In genomic region chr19:53851352-53851751, GRCm38 (mm10) we compare ENCODE assay signal across 11 mouse cellular contexts. TPM values are rescaled to one million over a fixed set of nuclear protein-coding genes. Genes with fewer than 3 reads are reported as not detected.
DNase-seq lines count a peak whose midpoint lies in the region; ATAC-seq and TF ChIP-seq lines count a peak whose summit lies in the region.
"Had no signal": no experiment of that assay in that cellular context is flagged by ENCODE, and none has a peak within 500 bp of the region (broad histone marks: within the 10 kb centered on the region; RNA-seq: fewer than 3 reads in every experiment).

No protein-coding gene starts in this region.

- peaks cover 37% of the 10 kb centered on the region for H3K4me1 ChIP-seq in kidney, postnatal 0 days (replicated peaks; ENCODE audit: insufficient read depth, low read length)
- peaks cover 56% of the 10 kb centered on the region for H3K4me1 ChIP-seq in embryonic facial prominence, embryonic 13.5 days
- peaks cover 19% of the 10 kb centered on the region for H3K4me1 ChIP-seq in neural tube, embryonic 14.5 days (ENCODE audit: control insufficient read depth, insufficient read depth, low read length)

- TF ChIP-seq CTCF in kidney, postnatal 0 days (IDR thresholded peaks at IDR 0.05; ENCODE audit: low read depth) = no peak

- ATAC-seq in kidney, postnatal 0 days (replicated peaks; ENCODE audit: low FRiP score, low read depth) = no peak
- no peak for ATAC-seq in embryonic facial prominence, embryonic 13.5 days (ENCODE audit: insufficient number of reproducible peaks, insufficient read depth, low FRiP score, low TSS enrichment, low read depth)
- ATAC-seq in neural tube, embryonic 14.5 days (ENCODE audit: low read depth) = no peak
- ATAC-seq in CD4-positive, CD25-positive, alpha-beta regulatory T cell, adult 4 months = no peak

- peak overlapping the region; percentile 82; the same call in 1 of the 2 replicates for H3K27ac ChIP-seq in kidney, postnatal 0 days
- H3K27ac ChIP-seq in embryonic facial prominence, embryonic 13.5 days = peak overlapping the region; percentile 90
- H3K27ac ChIP-seq in neural tube, embryonic 14.5 days (ENCODE audit: low read depth, low read length) = peak overlapping the region; percentile 86; the same call in 1 of the 2 replicates
- H3K27ac ChIP-seq: neural tube, embryonic 12.5 days had no signal

- H3K4me2 ChIP-seq in kidney, postnatal 0 days (ENCODE audit: low read length) = no peak overlapping the region
- no peak overlapping the region for H3K4me2 ChIP-seq in embryonic facial prominence, embryonic 13.5 days
- H3K4me2 ChIP-seq in neural tube, embryonic 14.5 days (ENCODE audit: low read depth, low read length) = no peak overlapping the region
- H3K4me2 ChIP-seq: neural tube, embryonic 12.5 days had no signal

- 71% methylated on average over 13 of the region's 13 CpGs for WGBS in kidney, postnatal 0 days
- 64% methylated on average over 13 of the region's 13 CpGs for WGBS in embryonic facial prominence, embryonic 13.5 days
- WGBS in neural tube, embryonic 14.5 days = 86% methylated on average over 13 of the region's 13 CpGs

- H3K36me3 ChIP-seq in kidney, postnatal 0 days (ENCODE audit: insufficient read depth, low read length) = no peaks in the 10 kb centered on the region
- H3K36me3 ChIP-seq in embryonic facial prominence, embryonic 13.5 days = no peaks in the 10 kb centered on the region
- no peaks in the 10 kb centered on the region for H3K36me3 ChIP-seq in neural tube, embryonic 14.5 days (ENCODE audit: control insufficient read depth, insufficient read depth, low read length)
- H3K36me3 ChIP-seq: neural tube, embryonic 12.5 days had no signal

- H3K27me3 ChIP-seq in kidney, postnatal 0 days (ENCODE audit: insufficient read depth, low read length) = no peaks in the 10 kb centered on the region
- H3K27me3 ChIP-seq in embryonic facial prominence, embryonic 13.5 days = no peaks in the 10 kb centered on the region
- no peaks in the 10 kb centered on the region for H3K27me3 ChIP-seq in neural tube, embryonic 14.5 days (ENCODE audit: control insufficient read depth, insufficient read depth, low read length)

- no peak for DNase-seq in kidney, postnatal 0 days (ENCODE audit: low spot score)
- DNase-seq in kidney, adult 8-10 months = no peak
- DNase-seq in gastrocnemius, postnatal 10 days = peak; percentile 53
- DNase-seq in adrenal gland, adult 2 months = no peak
- no peak for DNase-seq in spleen, adult 12 weeks (ENCODE audit: low spot score)
- DNase-seq: kidney, adult 18-20 months; thymus, adult 18-20 months had no signal

- no peak overlapping the region for H3K4me3 ChIP-seq in kidney, postnatal 0 days (replicated peaks; ENCODE audit: low read depth, low read length)
- no peak overlapping the region for H3K4me3 ChIP-seq in embryonic facial prominence, embryonic 13.5 days
- no peak overlapping the region for H3K4me3 ChIP-seq in neural tube, embryonic 14.5 days (ENCODE audit: low read depth, low read length)
- H3K4me3 ChIP-seq: neural tube, embryonic 12.5 days had no signal

- H3K9ac ChIP-seq in kidney, postnatal 0 days (ENCODE audit: low read depth, low read length) = no peak overlapping the region
- H3K9ac ChIP-seq in embryonic facial prominence, embryonic 13.5 days = 0 out of 2 replicates have a peak overlapping the region, but pooled peaks have one; percentile 12
- no peak overlapping the region for H3K9ac ChIP-seq in neural tube, embryonic 14.5 days (replicated peaks; ENCODE audit: low read depth, low read length)
- H3K9ac ChIP-seq: neural tube, embryonic 12.5 days had no signal

- no peaks in the 10 kb centered on the region for H3K9me3 ChIP-seq in kidney, postnatal 0 days (replicated peaks; ENCODE audit: low read length)
- no peaks in the 10 kb centered on the region for H3K9me3 ChIP-seq in embryonic facial prominence, embryonic 13.5 days
- H3K9me3 ChIP-seq in neural tube, embryonic 14.5 days (ENCODE audit: control insufficient read depth, low read length) = no peaks in the 10 kb centered on the region
- H3K9me3 ChIP-seq: neural tube, embryonic 12.5 days had no signal

RNA-seq across cellular contexts. Expression of gene Pdcd4, which starts 40.7 kb away (rescaled TPM):
- 119 and 121 TPM in 2 replicates for polyA plus RNA-seq in kidney, postnatal 0 days (2015; fragmentation: Nextera tagmentation; extraction: Ambion mirVana)
- polyA plus RNA-seq in embryonic facial prominence, embryonic 13.5 days (2015; fragmentation: Nextera tagmentation; extraction: Ambion mirVana) = 130 and 135 TPM in 2 replicates
- total RNA-seq in gastrocnemius, postnatal 10 days (2021) = 10 to 100 TPM; 27.6 to 32.3 TPM
- 63.2 and 69.1 TPM in 2 replicates for polyA plus RNA-seq in neural tube, embryonic 14.5 days (2014; fragmentation: Nextera tagmentation; extraction: Ambion mirVana)
- 100 to 1,000 TPM; 447 to 643 TPM for polyA plus RNA-seq in CD4-positive, CD25-positive, alpha-beta regulatory T cell, adult 4 months (2017; shearing (Covaris generic))
- 100 to 1,000 TPM in 1 of 2 experiments, 10 to 100 TPM in 1; 75.5 to 102 TPM for total RNA-seq in adrenal gland, adult 2 months (2021)
- 2.5 and 2.6 TPM in 2 replicates for polyA plus RNA-seq in adrenal gland, adult 2 months (2012; rRNA removed)

Comparison
In these comparisons a context has a peak if more than half of its experiments do, and no peak if none do; other contexts are left out.
1. RNA of gene Pdcd4, which starts 40.7 kb away (polyA plus RNA-seq): 447 to 643 TPM in CD4-positive, CD25-positive, alpha-beta regulatory T cell, adult 4 months, 130 to 135 TPM in embryonic facial prominence, embryonic 13.5 days, 119 to 121 TPM in kidney, postnatal 0 days and 63.2 to 69.1 TPM in neural tube, embryonic 14.5 days; 2.5 to 2.6 TPM in adrenal gland, adult 2 months; every median in the first group is over 10 times any median in the second.
2. Peak in every context shown above with its lines, with median percentiles within 50 percentile points of each other: H3K27ac ChIP-seq.